Mouse (Mus musculus) neural tube, embryonic 13.5 days (tissue): ENCODE measurements around the gene Map4. TPM values are rescaled to one million over a fixed set of nuclear protein-coding genes. Genes with fewer than 3 reads are reported as not detected.
A peak's percentile ranks its signal among the peaks of the same experiment; 100 is the strongest.
"Not testable (repeated sequence)": the region's sequence is repeated elsewhere in the genome, so short reads cannot be mapped to it uniquely, and the experiment has no call there.

Experiments used
- ATAC-seq: fragments of 200-750 bp; cut with Nextera tagmentation; 2 replicates; pipeline ENCODE4 v1.8.0; 2017; ENCODE audit warnings: low read depth, mild to moderate bottlenecking, moderate TSS enrichment, moderate library complexity
- H3K27ac ChIP-seq: fragments of 300-500 bp; sonication (generic); replicated peaks from 2 replicates; pipeline ENCODE4 v1.5.1; 2015; ENCODE audit warnings: moderate library complexity, mild to moderate bottlenecking, inconsistent platforms
- H3K27me3 ChIP-seq: fragments of 300-500 bp; sonication (generic); 2 replicates; pipeline ENCODE4 v1.6.1; 2015; ENCODE audit warnings: mild to moderate bottlenecking, inconsistent platforms
- H3K36me3 ChIP-seq: fragments of 300-500 bp; sonication (generic); 2 replicates; pipeline ENCODE4 v1.6.1; 2015; ENCODE audit warnings: mild to moderate bottlenecking, inconsistent platforms
- H3K4me1 ChIP-seq: fragments of 300-500 bp; sonication (generic); replicated peaks from 2 replicates; pipeline ENCODE4 v1.6.1; 2015; ENCODE audit warnings: inconsistent platforms
- H3K4me2 ChIP-seq: fragments of 300-500 bp; sonication (generic); 2 replicates; pipeline ENCODE4 v1.6.1; 2015; ENCODE audit warnings: inconsistent platforms, mild to moderate bottlenecking, moderate library complexity
- H3K4me3 ChIP-seq: fragments of 300-500 bp; sonication (generic); 2 replicates; pipeline ENCODE4 v1.5.1; 2015; ENCODE audit warnings: mild to moderate bottlenecking, inconsistent platforms
- H3K9ac ChIP-seq: fragments of 300-500 bp; sonication (generic); 2 replicates; pipeline ENCODE4 v1.6.1; 2015; ENCODE audit warnings: moderate library complexity, mild to moderate bottlenecking, inconsistent platforms
- H3K9me3 ChIP-seq: fragments of 300-500 bp; sonication (generic); 2 replicates; pipeline ENCODE4 v1.6.1; 2016; ENCODE audit warnings: inconsistent platforms
- WGBS: fragments of 180-500 bp; shearing (Covaris S2); methylation state at CpG from one replicate; pipeline ENCODE4 v1.1.7; 2015; 5-methylcytosine and 5-hydroxymethylcytosine counted together
- polyA plus RNA-seq: library from polyadenylated mRNA; unstranded; fragments of >200 nt; fragmentation: Nextera tagmentation; extraction: Ambion mirVana; gene quantifications from 2 replicates; pipeline ENCODE4 v1.2.1, GENCODE M21; 2015

The Map4 gene
- polyA plus RNA-seq, 1 experiment from 2014 or later, result 176 TPM

GRCm38 (mm10) chr9:110076468-110076867, 145.2 kb downstream of the Map4 start:
- H3K4me2 ChIP-seq, H3K9me3 ChIP-seq, H3K27me3 ChIP-seq, H3K27ac ChIP-seq, ATAC-seq, H3K9ac ChIP-seq, H3K4me3 ChIP-seq, H3K4me1 ChIP-seq: not testable (repeated sequence)
- peaks cover 84% of the 10 kb centered on the region for H3K36me3 ChIP-seq
- 73% methylated on average over 4 of the region's 7 CpGs for WGBS

GRCm38 (mm10) chr9:110081066-110081465, 149.8 kb downstream of the Map4 start:
- Histone ChIP-seq H3K9me3 (no peaks in the 10 kb centered on the region), H3K4me1 (peaks cover 3% of the 10 kb centered on the region; the same call in 1 of the 2 replicates), H3K27ac (no peak overlapping the region), H3K4me3 (no peak overlapping the region), H3K27me3 (no peaks in the 10 kb centered on the region), H3K9ac (no peak overlapping the region), H3K4me2 (no peak overlapping the region), H3K36me3 (peaks cover 93% of the 10 kb centered on the region)
- no peak for ATAC-seq
- WGBS, result 68% methylated on average over 3 of the region's 3 CpGs

- Histone ChIP-seq H3K27me3 (no peaks in the 10 kb centered on the region), H3K9me3 (no peaks in the 10 kb centered on the region), H3K4me2 (no peak overlapping the region), H3K27ac (peak overlapping the region; percentile 59; the same call in 1 of the 2 replicates), H3K36me3 (peaks cover 98% of the 10 kb centered on the region), H3K9ac (no peak overlapping the region), H3K4me3 (no peak overlapping the region), H3K4me1 (peaks cover 3% of the 10 kb centered on the region; the same call in 1 of the 2 replicates)
- WGBS, result 69% methylated on average over 25 of the region's 25 CpGs
- peak; percentile 16; the same call in 1 of the 2 replicates for ATAC-seq
These were observed 153.1 kb downstream of the Map4 start for GRCm38 (mm10) chr9:110084201-110084964.

- Histone ChIP-seq H3K9ac (no peak overlapping the region), H3K36me3 (peaks cover 98% of the 10 kb centered on the region), H3K4me3 (no peak overlapping the region), H3K27me3 (no peaks in the 10 kb centered on the region), H3K9me3 (no peaks in the 10 kb centered on the region), H3K4me2 (no peak overlapping the region), H3K4me1 (peaks cover 3% of the 10 kb centered on the region; the same call in 1 of the 2 replicates), H3K27ac (0 out of 2 replicates have a peak overlapping the region, but pooled peaks have one; percentile 5)
- no peak for ATAC-seq
- 94% methylated on average over 8 of the region's 8 CpGs for WGBS
These were observed 154.4 kb downstream of the Map4 start for GRCm38 (mm10) chr9:110085693-110086092.

GRCm38 (mm10) chr9:110093303-110093702, 162.0 kb downstream of the Map4 start:
- H3K4me2 ChIP-seq, result no peak overlapping the region
- peaks cover 96% of the 10 kb centered on the region for H3K36me3 ChIP-seq
- H3K4me1 ChIP-seq, result no peaks in the 10 kb centered on the region
- H3K9me3 ChIP-seq, result no peaks in the 10 kb centered on the region
- no peaks in the 10 kb centered on the region for H3K27me3 ChIP-seq
- H3K27ac ChIP-seq, result no peak overlapping the region
- no peak overlapping the region for H3K4me3 ChIP-seq
- ATAC-seq, result no peak
- H3K9ac ChIP-seq, result no peak overlapping the region
- WGBS, result 85% methylated on average over 4 of the region's 4 CpGs

DNA sequence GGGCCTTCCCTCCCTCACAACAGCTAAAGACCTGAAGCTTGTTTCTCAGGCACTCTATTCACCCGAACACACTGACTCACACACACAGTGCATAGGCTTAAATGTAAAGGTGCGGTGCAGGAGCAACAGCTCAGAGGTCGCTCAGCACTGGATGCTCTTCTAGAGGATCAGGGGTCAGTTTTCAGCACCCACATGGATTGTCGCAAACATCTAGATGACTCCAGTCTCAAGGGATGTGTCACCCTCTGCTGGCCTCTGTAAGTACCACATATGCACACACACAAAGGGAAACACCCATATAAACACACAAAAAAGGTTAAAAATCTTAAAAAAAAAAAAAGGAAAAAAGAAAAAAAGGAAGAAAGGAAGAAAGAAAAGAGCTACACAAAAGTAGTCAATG, 163.5 kb downstream of the Map4 start:
- WGBS, result 95% methylated on average over 4 of the region's 4 CpGs
- Histone ChIP-seq H3K4me3 (no peak overlapping the region), H3K27me3 (no peaks in the 10 kb centered on the region)

GRCm38 (mm10) chr9:110097791-110098190, 166.5 kb downstream of the Map4 start:
- H3K9me3 ChIP-seq, result no peaks in the 10 kb centered on the region
- WGBS, result 84% methylated on average over 3 of the region's 3 CpGs
- no peak overlapping the region for H3K4me2 ChIP-seq
- peaks cover 82% of the 10 kb centered on the region for H3K36me3 ChIP-seq
- no peak overlapping the region for H3K4me3 ChIP-seq
- H3K9ac ChIP-seq, result no peak overlapping the region
- no peak overlapping the region for H3K27ac ChIP-seq
- peaks cover 13% of the 10 kb centered on the region for H3K4me1 ChIP-seq
- no peak for ATAC-seq
- no peaks in the 10 kb centered on the region for H3K27me3 ChIP-seq

More for the DNA sequence above, 163.5 kb downstream of the Map4 start:
- Histone ChIP-seq H3K27ac (no peak overlapping the region), H3K9ac (no peak overlapping the region), H3K4me2 (no peak overlapping the region), H3K4me1 (peaks cover under 1% of the 10 kb centered on the region; the same call in 1 of the 2 replicates), H3K36me3 (peaks cover 96% of the 10 kb centered on the region), H3K9me3 (no peaks in the 10 kb centered on the region)
- no peak for ATAC-seq

GRCm38 (mm10) chr9:110100627-110101600, 169.7 kb downstream of the Map4 start:
- H3K9ac ChIP-seq, result peak overlapping the region; percentile 79
- peak overlapping the region; percentile 91 for H3K4me2 ChIP-seq
- 4% methylated on average over 41 of the region's 41 CpGs for WGBS
- peaks cover 86% of the 10 kb centered on the region for H3K36me3 ChIP-seq
- H3K9me3 ChIP-seq, result no peaks in the 10 kb centered on the region
- H3K27me3 ChIP-seq, result no peaks in the 10 kb centered on the region
- H3K27ac ChIP-seq, result no peak overlapping the region
- H3K4me1 ChIP-seq, result peaks cover 13% of the 10 kb centered on the region
- peak; percentile 96 for ATAC-seq
- H3K4me3 ChIP-seq, result peak overlapping the region; percentile 66

GRCm38 (mm10) chr9:110116353-110116976, 185.2 kb downstream of the Map4 start:
- H3K27me3 ChIP-seq, result no peaks in the 10 kb centered on the region
- ATAC-seq, result no peak
- peak overlapping the region; percentile 98 for H3K27ac ChIP-seq
- H3K9ac ChIP-seq, result peak overlapping the region; percentile 97
- H3K4me3 ChIP-seq, result peak overlapping the region; percentile 91
- H3K36me3 ChIP-seq, result peaks cover 33% of the 10 kb centered on the region
- WGBS, result 6% methylated on average over 10 of the region's 10 CpGs
- H3K4me1 ChIP-seq, result peaks cover 27% of the 10 kb centered on the region
- peak overlapping the region; percentile 88 for H3K4me2 ChIP-seq
- H3K9me3 ChIP-seq, result no peaks in the 10 kb centered on the region

- Histone ChIP-seq H3K9me3 (no peaks in the 10 kb centered on the region), H3K4me1 (peaks cover 27% of the 10 kb centered on the region), H3K4me3 (peak within 1 kb of the TSS; percentile 91), H3K36me3 (peaks cover 26% of the 10 kb centered on the region), H3K9ac (peak within 1 kb of the TSS; percentile 97), H3K27me3 (no peaks in the 10 kb centered on the region), H3K4me2 (peak within 1 kb of the TSS; percentile 88), H3K27ac (peak within 1 kb of the TSS; percentile 98)
- WGBS, result under 1% methylated on average over 78 of the region's 79 CpGs
- ATAC-seq, result peak; percentile 97
These were observed 185.9 kb downstream of the Map4 start, which contains the start of gene Smarcc1 for GRCm38 (mm10) chr9:110116977-110117778. TSS of gene Smarcc1 (plus strand) at chr9:110117708.

DNA sequence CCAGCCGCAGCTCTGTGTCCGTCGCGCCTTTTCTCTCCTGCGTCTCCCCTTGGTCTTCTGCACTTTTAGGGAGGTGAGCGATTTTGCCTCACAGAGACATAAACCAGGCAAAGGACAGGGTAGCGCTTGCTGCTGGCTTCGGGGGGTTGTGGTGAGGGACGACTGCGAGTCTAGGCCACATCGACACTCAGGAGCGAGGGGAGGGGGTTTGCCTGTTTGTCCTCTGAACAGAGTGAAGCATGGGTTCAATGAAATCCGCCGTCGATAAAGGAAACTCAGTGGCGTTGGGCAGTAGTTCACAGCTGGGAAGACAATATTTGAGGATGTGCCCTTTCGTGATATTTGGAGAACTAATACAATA, 186.5 kb downstream of the Map4 start, which contains the start of gene Dhx30:
Gene Dhx30 (minus strand): TSS at position 52 of the 361 bp plus-strand sequence.
- 1% methylated on average over 17 of the region's 17 CpGs for WGBS
- Histone ChIP-seq H3K27ac (peak within 1 kb of the TSS; percentile 98), H3K4me1 (peaks cover 27% of the 10 kb centered on the region)

More for the DNA sequence above, 186.5 kb downstream of the Map4 start, which contains the start of gene Dhx30:
- H3K9ac ChIP-seq, result peak within 1 kb of the TSS; percentile 97
- peak within 1 kb of the TSS; percentile 91 for H3K4me3 ChIP-seq
- no peaks in the 10 kb centered on the region for H3K27me3 ChIP-seq
- peak; percentile 48 for ATAC-seq
- peaks cover 20% of the 10 kb centered on the region for H3K36me3 ChIP-seq
- no peaks in the 10 kb centered on the region for H3K9me3 ChIP-seq
- peak within 1 kb of the TSS; percentile 88 for H3K4me2 ChIP-seq
